Mouse (Mus musculus) hindbrain, embryonic 16.5 days (tissue): ENCODE data around the gene Gm21119. TPM values are rescaled to one million over a fixed set of nuclear protein-coding genes. Genes with fewer than 3 reads are reported as not detected.
A peak's percentile ranks its signal among the peaks of the same experiment; 100 is the strongest.
"Not testable (repeated sequence)": the region's sequence is repeated elsewhere in the genome, so short reads cannot be mapped to it uniquely, and the experiment has no call there.

Experiments
- ATAC-seq: fragments of 200-750 bp; cut with Nextera tagmentation; 2 replicates; pipeline ENCODE4 v1.8.0; 2017; ENCODE audit warnings: moderate TSS enrichment, moderate library complexity
- H3K27ac ChIP-seq: fragments of 300-500 bp; sonication (generic); 2 replicates; pipeline ENCODE4 v1.5.1; 2014; ENCODE audit warnings: low read depth, mild to moderate bottlenecking, control low read depth, low read length, moderate library complexity
- H3K27me3 ChIP-seq: fragments of 300-500 bp; sonication (generic); replicated peaks from 2 replicates; pipeline ENCODE4 v1.6.1; 2014; ENCODE audit warnings: low read length; ENCODE audit not compliant: control insufficient read depth, insufficient read depth
- H3K36me3 ChIP-seq: fragments of 300-500 bp; sonication (generic); 2 replicates; pipeline ENCODE4 v1.6.1; 2014; ENCODE audit warnings: mild to moderate bottlenecking, low read length, moderate library complexity, mixed read lengths; ENCODE audit not compliant: control insufficient read depth, insufficient read depth
- H3K4me1 ChIP-seq: fragments of 300-500 bp; sonication (generic); 2 replicates; pipeline ENCODE4 v1.6.1; 2014; ENCODE audit warnings: low read depth, low read length; ENCODE audit not compliant: control insufficient read depth, insufficient read depth
- H3K4me2 ChIP-seq: fragments of 300-500 bp; sonication (generic); 2 replicates; pipeline ENCODE4 v1.6.1; 2014; ENCODE audit warnings: mild to moderate bottlenecking, low read length, control low read depth, moderate library complexity
- H3K4me3 ChIP-seq: fragments of 300-500 bp; sonication (generic); 2 replicates; pipeline ENCODE4 v1.5.1; 2014; ENCODE audit warnings: mild to moderate bottlenecking, low read length, control low read depth, moderate library complexity
- H3K9ac ChIP-seq: fragments of 300-500 bp; sonication (generic); 2 replicates; pipeline ENCODE4 v1.6.1; 2014; ENCODE audit warnings: low read depth, mild to moderate bottlenecking, control low read depth, low read length, moderate library complexity
- H3K9me3 ChIP-seq: fragments of 300-500 bp; sonication (generic); 2 replicates; pipeline ENCODE4 v1.6.1; 2014; ENCODE audit warnings: mild to moderate bottlenecking, low read length, moderate library complexity; ENCODE audit not compliant: control insufficient read depth
- WGBS: fragments of 180-500 bp; shearing (Covaris S2); extraction: QIAGEN DNeasy Blood & Tissue Kit; methylation state at CpG from one replicate; pipeline ENCODE4 v1.1.7; 2014; 5-methylcytosine and 5-hydroxymethylcytosine counted together
- polyA plus RNA-seq: library from polyadenylated mRNA; unstranded; fragments of >200 nt; fragmentation: Nextera tagmentation; extraction: Ambion mirVana; gene quantifications from 2 replicates; pipeline ENCODE4 v1.2.1, GENCODE M21; 2015

Gene Gm21119
- polyA plus RNA-seq: 0.33 TPM in 1 of 2 replicates, not detected in the other

GRCm38 (mm10) chr8:20614619-20615018 lies at the start of gene Gm21119:
Gm21119 (plus strand) TSS chr8:20614919.
- not testable (repeated sequence) for H3K4me1 ChIP-seq, ATAC-seq, H3K9me3 ChIP-seq, H3K4me3 ChIP-seq, H3K9ac ChIP-seq, H3K27ac ChIP-seq, H3K36me3 ChIP-seq, H3K27me3 ChIP-seq, H3K4me2 ChIP-seq
- no CpG with 5 or more reads among the region's 2 CpGs for WGBS

GRCm38 (mm10) chr8:20566753-20567152 lies 48.0 kb upstream of the Gm21119 start:
- H3K4me3 ChIP-seq, H3K27me3 ChIP-seq, H3K4me1 ChIP-seq, H3K36me3 ChIP-seq, ATAC-seq, H3K9ac ChIP-seq, H3K9me3 ChIP-seq, H3K4me2 ChIP-seq, H3K27ac ChIP-seq: not testable (repeated sequence)
- WGBS: no CpG with 5 or more reads among the region's 1 CpGs

GRCm38 (mm10) chr8:20581081-20581480 lies 33.6 kb upstream of the Gm21119 start:
- ATAC-seq, H3K4me1 ChIP-seq, H3K27ac ChIP-seq, H3K27me3 ChIP-seq, H3K36me3 ChIP-seq, H3K9me3 ChIP-seq, H3K4me3 ChIP-seq, H3K9ac ChIP-seq, H3K4me2 ChIP-seq: not testable (repeated sequence)
- WGBS: 96% methylated on average over 2 of the region's 6 CpGs

DNA sequence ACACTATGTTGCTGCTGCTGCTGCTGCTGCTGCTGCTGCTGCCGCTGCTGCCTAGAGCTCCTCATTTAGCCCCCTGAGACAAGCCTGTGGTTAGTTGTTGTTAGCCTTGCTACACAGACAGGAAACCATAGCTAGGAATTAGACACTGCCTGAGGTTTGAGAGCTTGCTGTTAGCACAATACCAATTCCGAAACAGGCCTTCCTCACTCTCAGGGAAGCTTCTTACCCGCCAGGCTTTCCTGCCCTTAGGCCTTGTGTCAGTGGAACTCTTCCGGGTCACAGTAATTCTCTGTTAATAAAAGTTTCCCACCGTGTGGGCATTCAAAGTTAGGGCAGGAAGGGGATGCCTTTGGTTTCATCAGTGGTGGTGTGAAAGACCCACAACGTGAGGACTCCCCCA lies 31.9 kb upstream of the Gm21119 start:
- not testable (repeated sequence) for ATAC-seq, H3K27me3 ChIP-seq, H3K36me3 ChIP-seq, H3K9me3 ChIP-seq, H3K9ac ChIP-seq, H3K4me3 ChIP-seq, H3K4me2 ChIP-seq, H3K4me1 ChIP-seq, H3K27ac ChIP-seq
- 87% methylated on average over 4 of the region's 6 CpGs for WGBS

DNA sequence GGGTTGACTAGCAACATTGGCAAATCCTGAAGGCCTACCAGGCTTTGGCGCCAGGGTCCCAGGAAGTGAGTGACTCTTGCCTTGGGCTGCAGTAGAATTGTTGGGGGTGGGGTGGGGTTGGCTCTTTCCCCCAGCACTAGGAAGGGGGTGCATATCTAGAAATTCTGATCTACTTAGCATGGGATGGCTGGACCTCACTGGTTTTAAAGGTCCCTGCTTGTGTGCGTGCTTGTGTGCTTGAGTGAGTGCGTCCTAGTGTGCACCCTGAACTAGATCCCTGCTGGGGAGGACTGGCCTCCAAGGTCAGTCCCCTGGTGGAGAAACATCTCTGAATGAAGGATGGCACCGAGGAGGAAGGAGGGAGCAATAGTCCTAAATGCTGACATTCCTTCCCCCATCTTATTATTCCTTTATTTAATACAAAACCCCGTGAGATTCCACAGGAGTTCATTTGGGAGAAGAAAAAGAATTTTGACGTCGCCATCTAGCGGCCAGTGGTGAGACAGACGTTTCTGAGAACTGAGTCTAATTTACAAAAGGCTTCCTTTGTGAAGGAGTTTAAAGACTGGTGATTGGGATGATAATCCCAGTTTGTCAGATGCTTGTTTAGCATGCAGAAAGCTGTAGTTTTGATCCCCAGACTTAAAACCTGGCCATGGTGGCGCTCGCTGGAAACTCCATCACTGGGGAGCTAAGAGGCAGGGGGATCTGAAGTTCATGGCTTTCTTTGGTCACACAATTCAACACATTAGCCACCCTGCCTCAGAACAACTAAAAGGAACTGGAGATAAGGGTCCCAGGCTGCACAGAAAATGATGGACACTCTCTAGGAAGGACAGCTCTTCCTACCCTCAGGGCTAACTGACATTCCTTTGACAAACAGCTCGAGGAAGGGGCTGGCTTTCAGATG lies 26.2 kb upstream of the Gm21119 start:
- H3K27ac ChIP-seq, H3K9me3 ChIP-seq, H3K27me3 ChIP-seq, H3K36me3 ChIP-seq, H3K4me1 ChIP-seq, H3K9ac ChIP-seq, H3K4me3 ChIP-seq, H3K4me2 ChIP-seq: not testable (repeated sequence)
- peak; percentile 76 for ATAC-seq
- 23% methylated on average over 6 of the region's 12 CpGs for WGBS

DNA sequence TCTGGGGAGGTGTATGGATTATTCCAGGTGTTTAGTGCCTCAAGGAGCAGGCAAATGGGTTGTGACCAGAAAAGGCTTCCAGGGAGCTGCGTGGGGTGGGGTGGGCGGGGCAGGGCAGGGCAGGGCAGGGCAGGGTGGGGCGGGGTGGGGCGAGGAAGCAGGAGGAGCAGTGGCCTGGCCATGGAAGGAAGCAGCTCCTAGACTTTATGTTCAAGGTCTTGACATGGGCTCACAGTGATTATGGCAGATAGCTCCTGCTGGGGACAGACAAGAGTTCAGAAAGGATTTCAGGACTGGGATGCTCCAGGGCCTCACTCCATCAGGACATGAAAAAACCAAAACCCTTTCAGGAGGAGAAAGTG lies 25.6 kb upstream of the Gm21119 start:
- 91% methylated on average over 1 of the region's 4 CpGs for WGBS
- peak; percentile 60 for ATAC-seq

DNA sequence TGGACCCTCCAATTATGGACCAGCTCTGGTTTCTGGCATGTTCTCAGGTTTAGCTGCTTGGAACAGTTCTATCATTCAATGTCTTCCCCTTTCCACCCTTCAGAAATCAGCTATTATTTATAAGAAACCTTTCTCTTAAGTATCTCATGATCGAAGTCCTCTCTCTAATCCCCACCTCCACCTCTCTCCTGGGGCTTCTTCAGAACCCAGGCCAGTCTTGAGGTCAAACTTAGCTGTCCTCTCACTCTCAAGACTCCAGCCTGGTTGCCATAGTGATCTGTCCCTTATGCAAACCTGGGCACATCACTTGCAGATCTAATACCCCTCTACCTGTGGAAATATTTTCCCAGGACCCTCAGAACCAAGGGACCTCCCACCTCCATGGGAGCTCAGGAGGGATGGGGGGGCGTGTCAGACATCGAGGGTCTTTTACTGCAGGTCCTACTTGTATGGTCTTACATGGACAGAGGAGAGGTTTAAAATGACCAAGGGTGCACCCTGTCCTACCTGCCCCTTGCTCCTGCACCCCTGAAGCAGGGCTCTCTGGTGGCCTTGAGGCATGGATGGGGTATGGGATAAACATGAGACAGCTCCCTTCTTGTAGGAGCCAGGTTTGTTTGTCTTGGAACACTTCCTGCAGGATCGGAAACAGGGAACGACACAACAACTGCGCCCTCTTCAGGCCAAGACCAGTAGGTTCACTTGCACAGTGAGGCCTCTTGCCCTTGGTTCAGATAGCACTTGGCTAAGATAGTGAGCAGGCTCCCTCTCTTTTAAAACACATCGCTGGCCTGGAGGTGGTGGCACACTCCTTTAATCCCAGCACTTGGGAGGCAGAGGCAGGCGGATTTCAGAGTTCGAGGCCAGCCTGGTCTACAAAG lies 24.4 kb upstream of the Gm21119 start:
- H3K4me3 ChIP-seq, H3K27ac ChIP-seq, H3K9ac ChIP-seq, H3K4me1 ChIP-seq, H3K27me3 ChIP-seq, ATAC-seq, H3K36me3 ChIP-seq, H3K9me3 ChIP-seq, H3K4me2 ChIP-seq: not testable (repeated sequence)
- 85% methylated on average over 3 of the region's 9 CpGs for WGBS

More for the DNA sequence above, 25.6 kb upstream of the Gm21119 start:
- H3K36me3 ChIP-seq, H3K9ac ChIP-seq, H3K9me3 ChIP-seq, H3K4me1 ChIP-seq, H3K4me2 ChIP-seq, H3K4me3 ChIP-seq, H3K27ac ChIP-seq, H3K27me3 ChIP-seq: not testable (repeated sequence)

GRCm38 (mm10) chr8:20591002-20591401 lies 23.7 kb upstream of the Gm21119 start:
- not testable (repeated sequence) for H3K36me3 ChIP-seq, ATAC-seq, H3K27me3 ChIP-seq, H3K27ac ChIP-seq, H3K9me3 ChIP-seq, H3K4me1 ChIP-seq, H3K4me2 ChIP-seq, H3K9ac ChIP-seq, H3K4me3 ChIP-seq
- WGBS: 91% methylated on average over 4 of the region's 8 CpGs

GRCm38 (mm10) chr8:20592732-20593272 lies 21.9 kb upstream of the Gm21119 start:
- not testable (repeated sequence) for H3K4me3 ChIP-seq, ATAC-seq, H3K36me3 ChIP-seq, H3K4me1 ChIP-seq, H3K27me3 ChIP-seq, H3K9me3 ChIP-seq, H3K9ac ChIP-seq, H3K27ac ChIP-seq, H3K4me2 ChIP-seq
- 60% methylated on average over 1 of the region's 5 CpGs for WGBS
